Mouse (Mus musculus) ovary, adult 18-20 months (tissue): ENCODE results near the gene Gpbar1.
"Not testable (repeated sequence)": the region's sequence is repeated elsewhere in the genome, so short reads cannot be mapped to it uniquely, and the experiment has no call there.

Source experiments
- DNase-seq: peaks from one replicate; pipeline ENCODE4 v3.0.0; 2022; ENCODE audit warnings: low spot score, mixed read lengths

Gene Gpbar1

DNA sequence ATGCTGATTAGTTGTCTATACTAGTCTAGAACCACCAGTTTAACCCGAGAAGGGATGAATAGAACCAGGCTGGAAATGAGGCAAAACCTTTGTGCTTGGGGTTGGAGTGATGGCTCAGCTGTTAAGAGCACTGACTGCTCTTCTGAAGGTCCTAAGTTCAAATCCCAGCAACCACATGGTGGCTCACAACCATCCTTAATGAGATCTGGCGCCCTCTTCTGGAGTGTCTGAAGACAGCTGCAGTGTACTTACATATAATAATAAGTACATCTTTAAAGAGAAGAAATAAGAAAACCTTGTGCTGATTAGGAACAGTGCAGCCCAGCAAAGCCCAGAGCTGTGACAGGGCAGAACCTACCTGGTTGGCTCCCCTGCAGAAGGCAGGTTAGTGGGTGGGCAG lies 48.6 kb downstream of the Gpbar1 start:
- not testable (repeated sequence) for DNase-seq
